Mouse (Mus musculus): ENCODE measurements around the gene Fam171a2.

- TF ChIP-seq CTCF (IDR thresholded peaks at IDR 0.05) (no peak), EP300 (IDR thresholded peaks at IDR 0.05) (no peak)
Measured at GRCm38 (mm10) chr11:102494063-102494650, 46.7 kb upstream of the Fam171a2 start.

Data from lung, postnatal 0 days (tissue).